Mouse (Mus musculus) neural tube, embryonic 10.5 days (tissue): Measurements from ENCODE around the gene Zbtb17.

Experiments
- DNase-seq: peaks from one replicate; pipeline ENCODE4 v3.0.0-alpha.2; 2017; ENCODE audit warnings: low spot score; ENCODE audit errors: extremely low spot score

The Zbtb17 gene

GRCm38 (mm10) chr4:141444451-141445327, at the start of gene Zbtb17:
Gene Zbtb17, plus strand, starts transcription at chr4:141444654.
- peak; percentile 92 for DNase-seq

- DNase-seq: no peak
These were observed 49.7 kb upstream of the Zbtb17 start for GRCm38 (mm10) chr4:141394751-141395150.

GRCm38 (mm10) chr4:141397861-141398260, 46.6 kb upstream of the Zbtb17 start:
- no peak for DNase-seq

- no peak for DNase-seq
These were observed 45.9 kb upstream of the Zbtb17 start, which contains the start of gene Clcnka for GRCm38 (mm10) chr4:141398545-141398944. Gene Clcnka, minus strand, starts transcription at chr4:141398724.

GRCm38 (mm10) chr4:141400171-141400570, 44.3 kb upstream of the Zbtb17 start:
- DNase-seq: no peak

- peak; percentile 92 for DNase-seq
These were observed 39.7 kb upstream of the Zbtb17 start for GRCm38 (mm10) chr4:141404518-141405313.

- DNase-seq: no peak
These were observed 39.2 kb upstream of the Zbtb17 start for GRCm38 (mm10) chr4:141405314-141405622.

- no peak for DNase-seq
These were observed 37.7 kb upstream of the Zbtb17 start for GRCm38 (mm10) chr4:141406516-141407299.

GRCm38 (mm10) chr4:141408577-141408976, 35.9 kb upstream of the Zbtb17 start:
- DNase-seq: no peak

- DNase-seq: no peak
These were observed 32.9 kb upstream of the Zbtb17 start for GRCm38 (mm10) chr4:141411430-141411992.

- DNase-seq: no peak
These were observed 28.5 kb upstream of the Zbtb17 start, which contains the start of gene Clcnkb for GRCm38 (mm10) chr4:141415924-141416323. Gene Clcnkb, minus strand, starts transcription at chr4:141416014.

- no peak for DNase-seq
These were observed 24.9 kb upstream of the Zbtb17 start for GRCm38 (mm10) chr4:141419398-141420191.

- DNase-seq: no peak
These were observed 24.1 kb upstream of the Zbtb17 start, which contains the start of gene Hspb7 for GRCm38 (mm10) chr4:141420192-141420829. Gene Hspb7, plus strand, starts transcription at chr4:141420779.

GRCm38 (mm10) chr4:141420886-141421285, 23.6 kb upstream of the Zbtb17 start:
- DNase-seq: no peak

- no peak for DNase-seq
These were observed 23.0 kb upstream of the Zbtb17 start for GRCm38 (mm10) chr4:141421423-141421822.

GRCm38 (mm10) chr4:141422841-141423240, 21.6 kb upstream of the Zbtb17 start:
- no peak for DNase-seq

GRCm38 (mm10) chr4:141423288-141423687, 21.2 kb upstream of the Zbtb17 start:
- DNase-seq: no peak

- no peak for DNase-seq
These were observed 20.6 kb upstream of the Zbtb17 start for GRCm38 (mm10) chr4:141423691-141424431.
